Mouse (Mus musculus) heart, postnatal 0 days (tissue): Measurements from ENCODE around the gene Tcam1.

Experiments used
- CTCF ChIP-seq: IDR thresholded peaks from 2 replicates; pipeline ENCODE4 v1.5.1; 2016; ENCODE audit warnings: antibody characterized with exemption, control low read depth, low read depth
- EP300 ChIP-seq: IDR thresholded peaks from 2 replicates; pipeline ENCODE4 v1.6.1; 2016; ENCODE audit warnings: antibody characterized with exemption, low read depth

DNA sequence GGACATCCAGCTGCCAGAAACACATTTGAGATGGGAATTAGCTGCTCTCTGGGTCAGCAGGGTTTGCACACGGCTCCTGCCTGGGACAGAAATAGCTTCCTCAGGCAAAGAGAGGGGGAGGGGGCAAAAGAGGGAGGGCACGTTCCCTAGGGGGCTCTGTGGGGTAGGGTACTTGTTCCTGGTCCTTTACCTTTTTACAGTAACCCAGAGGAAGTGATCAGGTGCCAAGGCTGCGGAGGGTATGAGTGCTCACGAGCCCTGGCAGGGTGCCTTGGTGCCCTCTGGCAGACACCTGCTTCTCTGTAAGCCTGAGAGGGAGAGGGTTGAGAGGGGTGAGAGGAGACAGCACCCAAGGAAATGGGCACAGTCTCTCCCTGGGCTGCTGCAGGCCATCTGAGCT lies 56.0 kb downstream of the Tcam1 start:
- TF ChIP-seq CTCF (no peak), EP300 (no peak)
